Mouse (Mus musculus) thymus, postnatal 36 days (tissue): ENCODE data around the gene Washc3.

Experiments used
- DNase-seq, 2 experiments: peaks; one replicate each; pipeline ENCODE4 v3.0.0; 2022; ENCODE audit warnings: mixed read lengths in 2 of 2

The Washc3 gene

DNA sequence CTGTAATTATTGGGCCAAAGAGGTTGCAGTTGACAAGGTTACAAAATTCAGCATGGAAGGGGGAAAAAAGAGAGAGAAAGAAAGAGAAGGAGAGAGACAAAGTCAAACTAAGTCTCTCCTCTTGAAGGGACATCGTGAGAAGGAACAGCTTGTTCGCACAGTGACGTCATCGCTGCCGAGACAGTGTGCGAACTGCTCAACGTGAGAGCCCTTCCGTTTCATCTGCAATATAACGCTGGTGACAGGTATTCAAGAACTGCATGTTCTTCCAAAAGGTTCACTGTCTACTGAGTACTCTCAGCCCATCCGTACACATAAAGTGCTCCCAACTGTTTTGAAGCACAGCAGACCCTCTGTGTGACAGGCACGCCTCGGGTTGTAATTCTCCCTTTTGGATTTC is 59.4 kb downstream of the Washc3 start:
- no peak for DNase-seq

- DNase-seq = no peak
Observed at GRCm38 (mm10) chr10:88261186-88261585, 60.3 kb downstream of the Washc3 start.

- no peak for DNase-seq
Observed at GRCm38 (mm10) chr10:88263383-88263782, 62.5 kb downstream of the Washc3 start.

- no peak for DNase-seq
Observed at GRCm38 (mm10) chr10:88274045-88274444, 73.2 kb downstream of the Washc3 start.

DNA sequence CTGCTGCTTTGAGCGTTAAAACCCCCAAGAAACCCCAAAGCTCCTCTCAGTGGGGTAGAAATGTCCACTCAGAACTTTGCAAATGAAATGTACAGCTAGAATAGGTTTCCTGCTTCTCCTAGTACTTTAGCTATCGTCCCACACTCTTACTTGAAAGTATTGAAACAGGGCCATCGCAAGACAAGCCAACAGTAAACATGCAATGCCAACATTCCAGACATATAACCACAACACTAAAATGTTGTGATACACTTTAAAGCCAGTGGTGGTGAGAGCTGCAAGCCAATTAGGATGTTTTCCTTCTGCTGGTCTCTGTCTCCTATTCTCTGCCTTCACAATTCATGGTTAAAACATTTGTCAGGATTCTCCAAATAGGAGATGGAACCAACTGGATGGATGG is 80.8 kb downstream of the Washc3 start:
- DNase-seq = no peak

DNA sequence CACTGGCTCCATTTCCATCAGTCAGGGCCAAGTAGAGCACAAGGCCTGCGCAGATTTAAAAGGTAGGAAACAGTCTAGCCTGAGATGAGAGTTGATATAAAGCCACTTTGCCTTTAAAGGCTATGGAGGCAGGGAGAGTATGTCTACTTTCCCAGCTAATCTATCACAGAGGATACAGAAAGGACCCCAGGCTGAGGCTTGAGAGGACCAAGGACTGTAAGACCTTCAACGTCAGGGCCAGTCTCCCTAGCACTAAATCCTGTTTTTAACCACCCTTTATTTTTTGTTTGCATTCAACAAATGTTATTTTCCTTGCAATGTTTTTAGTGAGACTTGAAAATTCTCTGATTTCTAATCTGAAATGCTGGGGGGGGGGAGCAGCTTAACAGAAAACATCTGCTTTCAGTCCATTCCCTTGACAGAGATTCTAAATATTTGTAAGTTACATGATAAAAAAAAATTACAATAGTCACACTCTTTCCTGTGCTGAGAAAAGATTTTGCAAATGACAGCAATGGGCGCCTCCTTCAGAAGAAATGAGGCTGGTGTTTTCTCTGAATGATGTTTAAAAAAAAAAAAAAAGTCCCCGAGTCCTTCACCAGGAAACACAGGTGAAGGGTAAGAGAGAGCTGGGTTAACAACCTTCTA is 83.6 kb downstream of the Washc3 start:
- DNase-seq = no peak

GRCm38 (mm10) chr10:88287261-88287660 is 86.4 kb downstream of the Washc3 start:
- no peak for DNase-seq

GRCm38 (mm10) chr10:88288061-88288460 is 87.2 kb downstream of the Washc3 start:
- DNase-seq = no peak

GRCm38 (mm10) chr10:88295091-88295490 is 94.2 kb downstream of the Washc3 start:
- DNase-seq = no peak
